Mouse (Mus musculus): Measurements from ENCODE around the gene Arsg.

The Arsg gene

GRCm38 (mm10) chr11:109495771-109496474 is 22.7 kb downstream of the Arsg start:
- peak in 1 of 2 experiments; percentile 56 for DNase-seq (ENCODE audit: low spot score in 2 of 2)

DNA sequence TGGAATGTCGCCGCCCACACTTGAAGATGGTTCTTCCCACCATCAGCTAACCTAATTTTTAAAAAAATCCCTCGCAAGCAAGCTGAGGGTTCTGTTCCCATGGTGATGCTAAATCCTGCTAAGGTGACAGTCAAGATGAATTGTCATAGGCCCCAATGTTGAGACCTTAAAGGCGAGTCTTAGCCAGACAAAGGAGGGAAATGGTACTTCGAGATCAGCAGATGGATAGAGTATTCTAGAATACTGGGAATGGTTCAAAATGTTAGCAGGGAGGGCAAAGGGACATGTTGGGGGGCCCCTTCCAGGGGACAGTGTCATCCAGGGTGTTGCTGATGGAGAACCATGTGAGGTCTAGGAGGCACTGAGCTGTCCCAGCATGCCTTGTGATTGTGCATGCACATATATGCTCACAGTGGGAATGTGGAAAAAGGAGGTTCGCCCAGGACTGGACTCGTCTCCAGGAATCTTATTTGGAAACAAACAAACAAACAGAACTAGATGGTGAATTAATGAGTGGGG is 23.4 kb downstream of the Arsg start:
- no peak for DNase-seq (ENCODE audit: low spot score in 2 of 2)

DNA sequence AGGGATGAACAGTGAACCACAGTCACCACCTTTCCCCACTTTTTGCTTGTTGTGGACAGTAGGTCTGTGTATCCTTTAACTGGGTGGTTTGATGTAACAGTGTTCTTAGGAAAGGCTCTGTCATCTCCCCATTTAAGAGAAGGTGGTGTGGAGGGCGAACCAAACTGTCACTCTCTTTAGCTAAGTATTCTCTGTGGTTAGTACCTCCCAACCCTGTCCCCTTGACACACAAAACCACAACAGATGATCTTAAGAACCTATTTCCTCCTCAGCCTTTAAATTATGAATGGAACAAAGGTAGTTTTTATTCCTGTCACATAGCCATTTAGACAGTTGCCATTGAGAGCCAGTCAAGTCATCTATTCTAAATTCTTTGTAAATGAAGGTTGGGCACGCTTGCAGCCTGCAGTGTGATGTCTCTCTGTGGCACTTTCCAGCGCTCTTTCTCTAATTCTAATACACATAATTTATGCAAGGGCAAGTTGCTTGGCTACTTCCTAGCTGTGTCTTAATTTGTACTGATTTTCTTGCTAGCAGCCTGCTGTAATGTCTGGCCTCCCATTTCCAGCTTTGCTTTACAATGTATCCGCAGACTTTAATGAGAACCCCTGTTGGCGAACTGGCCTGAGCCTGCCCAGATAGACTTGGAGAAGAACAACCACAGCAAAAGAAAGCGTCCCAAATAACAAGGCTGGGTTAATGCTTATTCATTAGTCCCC is 24.0 kb downstream of the Arsg start:
- DNase-seq (ENCODE audit: low spot score in 2 of 2) = no peak

DNA sequence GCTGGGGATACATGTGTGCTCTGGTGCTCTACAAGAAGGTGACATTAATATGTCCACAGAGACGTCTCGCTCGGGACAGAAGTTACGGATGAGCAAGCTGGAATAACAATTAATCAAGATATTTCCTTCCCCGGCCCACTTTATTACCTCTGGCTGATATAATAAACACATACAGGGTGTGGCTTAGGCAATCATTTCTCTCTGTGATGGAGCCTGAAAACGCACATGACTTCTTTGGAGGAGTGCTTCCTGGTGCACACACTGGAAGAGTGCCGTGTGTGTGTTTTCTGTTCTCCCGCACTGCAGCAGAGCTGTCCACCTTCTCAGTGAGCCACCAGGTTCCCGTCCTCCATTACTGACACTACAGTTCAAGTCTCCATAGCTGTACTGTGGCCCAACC is 24.8 kb downstream of the Arsg start:
- no peak for DNase-seq (ENCODE audit: low spot score in 2 of 2)

- DNase-seq (ENCODE audit: low spot score in 2 of 2) = no peak
Measured at GRCm38 (mm10) chr11:109500206-109500605, 27.0 kb downstream of the Arsg start.

- no peak for DNase-seq (ENCODE audit: low spot score in 2 of 2)
Measured at GRCm38 (mm10) chr11:109504977-109505376, 31.8 kb downstream of the Arsg start.

DNA sequence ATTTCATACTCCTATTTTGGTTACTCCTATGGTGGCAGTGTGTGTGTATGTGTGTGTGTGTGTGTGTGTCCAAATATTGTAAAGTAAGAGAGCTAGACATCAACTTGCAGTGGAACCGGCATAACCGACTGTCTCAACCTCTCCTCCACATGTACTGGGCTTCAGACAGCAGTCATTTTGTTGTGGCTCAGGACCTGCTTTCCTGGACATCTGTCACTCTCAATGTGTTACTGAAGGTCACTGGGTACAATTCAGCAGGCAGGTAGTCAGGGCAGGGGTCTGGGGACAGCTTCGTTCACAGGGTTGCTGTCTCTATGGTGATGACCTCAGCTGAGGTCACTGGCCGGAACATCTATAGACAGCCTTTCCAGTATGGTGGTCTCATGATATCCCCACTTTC is 32.6 kb downstream of the Arsg start:
- DNase-seq (ENCODE audit: low spot score in 2 of 2) = no peak

DNA sequence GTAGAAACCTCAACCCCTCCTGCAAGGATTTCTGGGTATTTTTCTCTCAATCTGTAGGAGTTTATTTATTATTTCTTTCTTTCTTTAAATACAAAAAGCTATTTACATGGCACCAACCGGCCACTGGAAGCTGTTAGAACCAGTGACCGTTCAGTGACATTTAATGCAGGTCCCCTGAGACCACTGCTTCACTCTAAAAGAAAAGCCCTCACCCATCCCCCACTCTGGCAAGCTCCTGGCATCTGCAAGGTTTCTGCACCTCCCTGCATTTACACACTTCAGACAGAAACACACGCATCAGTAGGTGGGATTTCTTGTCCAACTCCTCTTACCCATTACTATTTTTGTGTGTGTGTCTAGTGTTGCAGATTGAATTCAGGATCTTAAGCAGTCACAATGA is 33.9 kb downstream of the Arsg start:
- DNase-seq (ENCODE audit: low spot score in 2 of 2) = no peak

- no peak for DNase-seq (ENCODE audit: low spot score in 2 of 2)
Measured at GRCm38 (mm10) chr11:109512995-109513675, 40.0 kb downstream of the Arsg start.

DNA sequence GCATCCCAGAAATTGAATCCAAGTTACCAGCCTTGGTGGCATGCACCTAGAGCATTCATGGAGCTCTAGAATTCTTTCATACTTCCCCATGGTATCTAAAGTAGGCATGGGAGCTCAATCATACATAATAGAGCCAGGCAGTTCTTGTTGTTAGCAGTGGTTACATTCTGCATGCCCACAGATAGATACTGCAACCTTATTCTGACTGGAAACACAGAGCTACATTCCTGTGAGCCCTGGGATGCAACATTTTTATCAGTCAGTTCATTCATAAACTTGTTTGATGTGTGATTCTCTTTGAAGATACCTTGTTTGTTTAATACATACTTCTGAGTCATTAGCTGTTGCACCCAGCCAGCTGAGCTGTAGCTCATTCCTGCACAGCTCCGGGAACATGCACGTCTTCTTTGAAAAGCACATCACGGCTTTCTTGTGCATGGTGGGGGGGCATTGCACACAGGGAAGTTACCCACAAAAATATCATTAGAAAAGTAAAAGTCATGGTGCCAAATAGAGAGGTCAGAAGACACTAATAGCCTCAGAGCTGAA is 41.0 kb downstream of the Arsg start:
- no peak for DNase-seq (ENCODE audit: low spot score in 2 of 2)

DNA sequence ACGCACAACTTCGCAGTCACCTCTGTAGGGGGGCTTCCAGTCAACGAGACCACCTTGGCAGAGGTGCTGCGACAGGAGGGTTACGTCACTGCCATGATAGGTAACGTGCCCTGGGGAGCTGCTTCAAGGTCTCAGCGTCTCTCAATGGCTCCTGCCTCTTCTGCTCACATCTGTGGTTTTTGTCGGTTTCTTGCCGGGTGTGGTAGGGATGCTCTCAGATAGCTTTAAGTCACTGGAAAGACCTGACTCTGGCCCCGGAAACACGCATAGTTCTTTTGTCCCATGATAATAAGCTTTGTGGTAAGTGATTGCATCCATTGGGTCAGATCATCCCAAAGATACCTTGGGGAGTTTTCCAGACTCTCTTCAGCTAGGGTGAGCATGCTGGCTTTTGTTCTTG is 44.2 kb downstream of the Arsg start:
- DNase-seq (ENCODE audit: low spot score in 2 of 2) = no peak

GRCm38 (mm10) chr11:109517816-109518215 is 44.6 kb downstream of the Arsg start:
- DNase-seq (ENCODE audit: low spot score in 2 of 2) = peak in 1 of 2 experiments; percentile 30

DNA sequence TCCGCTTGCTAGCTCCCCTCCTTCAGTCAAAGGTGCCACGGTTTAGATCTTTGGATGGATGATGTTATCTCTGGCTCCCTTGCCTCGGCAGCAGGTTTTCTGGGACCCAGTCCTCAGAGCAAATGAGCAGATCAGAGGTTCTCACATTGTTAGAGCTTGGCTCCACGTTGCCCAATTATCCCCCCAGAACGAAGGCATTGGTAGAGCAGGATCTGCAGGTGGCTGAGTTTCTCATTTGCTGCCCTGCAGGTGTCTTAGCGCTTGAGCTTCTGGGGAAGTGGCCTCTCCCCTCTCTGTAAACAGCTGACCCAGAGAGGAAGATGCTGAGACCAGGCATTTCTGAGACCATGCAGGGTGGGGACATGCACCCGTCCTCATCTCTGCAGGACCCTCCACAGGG is 47.8 kb downstream of the Arsg start:
- DNase-seq (ENCODE audit: low spot score in 2 of 2) = no peak

- no peak for DNase-seq (ENCODE audit: low spot score in 2 of 2)
Measured at GRCm38 (mm10) chr11:109524869-109525268, 51.7 kb downstream of the Arsg start.

DNA sequence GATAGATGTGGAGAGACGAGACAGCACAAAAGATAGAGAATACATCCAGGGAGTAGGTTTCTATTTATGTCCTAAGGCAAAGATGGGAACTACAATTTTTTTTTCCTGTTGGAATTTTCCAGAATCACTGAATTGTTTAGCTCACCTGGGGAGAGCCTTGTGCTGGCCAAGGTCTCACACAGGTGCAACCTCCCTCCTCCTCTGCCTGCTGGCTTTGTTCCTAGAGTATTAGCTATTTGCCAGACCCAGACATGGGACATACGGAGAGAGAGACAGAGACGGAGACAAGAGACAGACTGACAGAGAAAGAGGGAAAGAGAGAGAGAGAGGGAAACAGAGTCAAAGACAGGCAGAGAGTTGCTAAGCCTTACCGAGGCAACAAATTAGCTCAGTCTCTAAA is 52.4 kb downstream of the Arsg start:
- no peak for DNase-seq (ENCODE audit: low spot score in 2 of 2)

DNA sequence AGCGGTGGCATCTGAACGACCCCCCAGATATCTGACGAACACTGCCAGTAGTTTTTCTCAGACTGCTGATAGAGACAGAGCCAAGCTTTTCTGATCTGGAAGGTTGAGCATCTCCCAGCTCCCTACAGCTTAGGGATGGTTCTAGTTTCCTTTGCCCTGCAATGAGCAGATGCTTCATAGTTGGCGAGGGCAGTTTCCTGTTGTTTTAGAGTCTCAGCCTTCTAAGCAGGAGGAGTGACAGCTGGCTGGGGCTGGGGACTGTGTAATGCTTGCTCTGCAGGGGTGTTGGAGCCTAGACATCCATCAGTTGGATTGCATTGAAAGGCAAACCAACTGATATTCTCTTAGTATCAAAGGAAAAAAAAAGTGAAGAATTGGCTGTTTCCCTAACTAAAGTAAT is 56.9 kb downstream of the Arsg start:
- no peak for DNase-seq (ENCODE audit: low spot score in 2 of 2)

DNA sequence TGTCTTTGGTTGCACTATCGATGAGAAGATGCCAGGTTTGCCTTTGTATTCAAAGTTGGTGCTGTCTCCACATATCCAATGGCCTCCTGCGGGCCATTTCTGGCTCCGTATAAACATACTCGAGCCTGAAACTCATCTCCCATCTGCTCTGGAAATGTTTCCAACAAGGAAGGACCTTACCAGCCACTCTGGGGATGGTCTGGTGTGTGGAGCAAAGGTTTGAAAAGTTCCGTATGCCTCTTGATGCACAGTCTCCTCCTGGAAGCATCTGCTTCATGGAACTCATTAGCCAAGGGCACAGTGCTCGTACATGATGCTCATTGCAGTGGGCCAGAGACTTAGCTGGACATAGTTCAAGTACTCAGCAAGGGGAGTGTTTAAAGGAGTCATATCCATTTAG is 62.8 kb downstream of the Arsg start:
- no peak for DNase-seq (ENCODE audit: low spot score in 2 of 2)

- no peak for DNase-seq (ENCODE audit: low spot score in 2 of 2)
Measured at GRCm38 (mm10) chr11:109536939-109537338, 63.8 kb downstream of the Arsg start.

DNA sequence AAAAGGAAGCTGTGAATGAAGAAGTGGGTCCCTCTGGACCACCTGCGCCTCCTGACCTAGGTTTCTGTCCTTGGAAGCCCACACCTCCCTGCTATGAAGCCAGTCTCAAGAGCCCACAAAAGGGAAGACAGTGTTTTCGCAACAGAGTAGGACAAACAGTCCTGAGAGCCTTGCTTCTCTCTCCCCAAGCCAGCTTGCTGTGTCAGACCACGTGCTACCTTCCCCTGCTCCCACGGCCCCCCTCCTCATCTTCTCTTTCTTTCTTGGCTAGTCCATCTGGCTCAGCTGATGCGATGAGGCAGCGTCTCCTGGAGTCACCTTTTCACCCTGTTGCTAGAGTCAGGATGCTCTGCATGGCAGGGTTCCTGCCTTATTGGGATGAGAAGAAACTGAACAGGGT is 66.1 kb downstream of the Arsg start:
- DNase-seq (ENCODE audit: low spot score in 2 of 2) = no peak

DNA sequence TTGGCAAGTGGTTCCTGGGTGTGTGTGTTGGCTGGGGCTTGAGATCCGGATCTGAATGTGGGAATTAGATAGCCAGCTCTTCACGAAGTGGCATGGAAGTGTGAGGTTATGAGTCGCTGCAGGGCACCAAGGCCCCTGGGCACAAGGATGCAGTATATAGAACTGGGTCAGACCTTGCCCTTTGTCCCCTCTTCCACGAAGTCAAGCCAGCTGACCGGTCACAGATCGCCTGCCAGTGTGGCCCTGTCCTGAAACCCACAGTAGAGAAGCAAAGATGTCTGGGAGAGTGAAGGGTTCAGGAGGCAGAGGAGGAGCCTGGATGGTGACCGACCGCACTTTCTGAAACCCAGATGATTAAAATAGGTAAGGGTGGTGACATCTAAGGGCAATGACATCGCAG is 70.3 kb downstream of the Arsg start:
- DNase-seq (ENCODE audit: low spot score in 2 of 2) = no peak

GRCm38 (mm10) chr11:109544432-109544831 is 71.3 kb downstream of the Arsg start:
- no peak for DNase-seq (ENCODE audit: low spot score in 2 of 2)

GRCm38 (mm10) chr11:109545265-109545664 is 72.1 kb downstream of the Arsg start:
- peak in 1 of 2 experiments; percentile 23 for DNase-seq (ENCODE audit: low spot score in 2 of 2)

All from spleen, postnatal 10 days (tissue).